Comparison of ENCODE assay signal across 17 mouse cellular contexts in the genomic region with DNA sequence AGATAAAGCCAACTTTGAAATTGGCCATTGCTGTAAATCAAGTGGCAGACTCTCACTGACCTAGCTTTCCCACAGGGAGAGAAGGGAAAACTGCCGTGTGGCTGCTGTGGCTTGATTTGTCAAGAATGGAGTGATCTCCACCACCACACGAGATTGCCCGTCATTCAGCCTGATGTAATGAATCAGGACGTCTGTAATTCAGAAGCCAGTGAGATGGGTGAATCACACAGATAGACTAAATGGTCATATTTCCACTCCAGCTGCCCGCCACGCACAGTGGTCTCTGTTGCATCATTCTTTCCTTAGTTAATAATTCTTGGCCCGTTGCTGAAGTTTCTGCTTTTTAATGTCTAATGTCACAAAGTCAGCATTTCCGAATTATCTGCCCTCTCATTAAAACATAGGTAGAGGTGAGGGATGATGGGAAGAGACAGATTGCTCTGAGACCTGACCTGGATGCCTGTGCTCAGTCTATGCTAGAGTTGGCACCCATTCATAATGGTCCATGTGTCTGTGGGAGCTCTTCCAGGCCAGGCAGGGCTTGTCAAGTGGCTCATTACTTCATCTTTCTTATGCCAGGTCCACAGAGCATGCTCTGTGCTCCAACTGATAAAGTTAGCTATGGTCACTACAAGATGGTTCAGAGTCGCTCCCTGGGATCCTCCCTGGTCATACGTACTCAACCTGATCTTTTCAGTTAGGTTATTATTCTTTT. TPM values are rescaled to one million over a fixed set of nuclear protein-coding genes. Genes with fewer than 3 reads are reported as not detected.
DNase-seq lines count a peak whose midpoint lies in the region; ATAC-seq and TF ChIP-seq lines count a peak whose summit lies in the region.
"Had no signal": no experiment of that assay in that cellular context is flagged by ENCODE, and none has a peak within 500 bp of the region (broad histone marks: within the 10 kb centered on the region; RNA-seq: fewer than 3 reads in every experiment).

No protein-coding gene starts in this region.

- peaks cover 12% of the 10 kb centered on the region for H3K4me1 ChIP-seq in heart, adult 2 months (ENCODE audit: control insufficient read depth, insufficient read depth, low read length)
- H3K4me1 ChIP-seq in heart, postnatal 0 days (ENCODE audit: control insufficient read depth, insufficient read depth), result peaks cover 45% of the 10 kb centered on the region
- no peaks in the 10 kb centered on the region; the same call in 1 of the 2 replicates for H3K4me1 ChIP-seq in intestine, embryonic 15.5 days (replicated peaks)
- no peaks in the 10 kb centered on the region for H3K4me1 ChIP-seq in midbrain, embryonic 16.5 days (ENCODE audit: control insufficient read depth, insufficient read depth, low read length)
- H3K4me1 ChIP-seq: liver, embryonic 12.5 days had no signal

- TF ChIP-seq EP300 in heart, adult 2 months (IDR thresholded peaks at IDR 0.05; ENCODE audit: insufficient read depth, low read depth, low read length), result peak; percentile 56; the same call in 1 of the 2 replicates
- no peak for TF ChIP-seq EP300 in heart, postnatal 0 days (IDR thresholded peaks at IDR 0.05; ENCODE audit: low read depth)

- H3K9me3 ChIP-seq in heart, postnatal 0 days (replicated peaks; ENCODE audit: control insufficient read depth, low read length), result no peaks in the 10 kb centered on the region
- H3K9me3 ChIP-seq in intestine, embryonic 15.5 days, result no peaks in the 10 kb centered on the region
- no peaks in the 10 kb centered on the region for H3K9me3 ChIP-seq in midbrain, embryonic 16.5 days (replicated peaks; ENCODE audit: control insufficient read depth, low read length, poor library complexity, severe bottlenecking)
- H3K9me3 ChIP-seq: liver, embryonic 12.5 days; stomach, embryonic 15.5 days had no signal

- no peak overlapping the region for H3K9ac ChIP-seq in heart, adult 2 months (ENCODE audit: low read depth, low read length)
- H3K9ac ChIP-seq in heart, postnatal 0 days (replicated peaks; ENCODE audit: low read depth, low read length), result no peak overlapping the region
- no peak overlapping the region for H3K9ac ChIP-seq in intestine, embryonic 15.5 days
- no peak overlapping the region for H3K9ac ChIP-seq in midbrain, embryonic 16.5 days (ENCODE audit: low read depth, low read length)
- H3K9ac ChIP-seq: hindbrain, embryonic 14.5 days; liver, embryonic 12.5 days; stomach, embryonic 15.5 days had no signal

- intact Hi-C loops in heart, adult 2 months (cut with DNase I), result no loop called here
- intact Hi-C loops in heart, postnatal 36 days (cut with DNase I), result no loop called here

- no peak overlapping the region for H3K4me2 ChIP-seq in heart, postnatal 0 days (ENCODE audit: low read depth, low read length)
- H3K4me2 ChIP-seq in intestine, embryonic 15.5 days (replicated peaks), result no peak overlapping the region
- H3K4me2 ChIP-seq in midbrain, embryonic 16.5 days (ENCODE audit: low read length), result no peak overlapping the region
- H3K4me2 ChIP-seq: hindbrain, embryonic 14.5 days; liver, embryonic 12.5 days; stomach, embryonic 15.5 days had no signal

- peak in 1 of 2 experiments; percentile 31 for DNase-seq in heart, adult 2 months
- no peak for DNase-seq in heart, postnatal 36 days
- DNase-seq in brain, adult 2 months (ENCODE audit: low read depth, low spot score), result peak; percentile 87
- DNase-seq in cerebellum, postnatal 14 days, result peak; percentile 70 to 72
- DNase-seq in heart, postnatal 0 days (ENCODE audit: low spot score), result peak; percentile 38
- DNase-seq in thymus, postnatal 14 days, result no peak
- DNase-seq: gastrocnemius, postnatal 14 days; kidney, adult 9 months; right cerebral cortex, postnatal 4 days had no signal

- H3K27ac ChIP-seq in heart, adult 2 months, result peak overlapping the region; percentile 33; the same call in 1 of the 2 replicates
- H3K27ac ChIP-seq in heart, postnatal 0 days (ENCODE audit: low read depth), result peak overlapping the region; percentile 52
- H3K27ac ChIP-seq in intestine, embryonic 15.5 days, result no peak overlapping the region
- H3K27ac ChIP-seq in midbrain, embryonic 16.5 days (ENCODE audit: low read length), result no peak overlapping the region
- H3K27ac ChIP-seq: hindbrain, embryonic 14.5 days; liver, embryonic 12.5 days; stomach, embryonic 15.5 days had no signal

- no peaks in the 10 kb centered on the region for H3K79me2 ChIP-seq in heart, adult 2 months (replicated peaks; ENCODE audit: control insufficient read depth, insufficient read depth, low read length)

- no peak for TF ChIP-seq POLR2A in heart, adult 2 months (IDR thresholded peaks at IDR 0.05; ENCODE audit: insufficient read depth, low read depth, low read length)

- 53% methylated on average over 10 of the region's 10 CpGs for WGBS in heart, adult 2 months
- 51% methylated on average over 10 of the region's 10 CpGs for WGBS in heart, postnatal 0 days
- WGBS in intestine, embryonic 15.5 days, result 79% methylated on average over 10 of the region's 10 CpGs
- WGBS in midbrain, embryonic 16.5 days, result 88% methylated on average over 10 of the region's 10 CpGs

- H3K4me3 ChIP-seq in heart, adult 2 months, result no peak overlapping the region
- no peak overlapping the region for H3K4me3 ChIP-seq in heart, postnatal 0 days (ENCODE audit: low read depth, low read length)
- no peak overlapping the region for H3K4me3 ChIP-seq in intestine, embryonic 15.5 days (replicated peaks)
- no peak overlapping the region for H3K4me3 ChIP-seq in midbrain, embryonic 16.5 days (ENCODE audit: low read depth, low read length)
- H3K4me3 ChIP-seq: liver, embryonic 12.5 days; stomach, embryonic 15.5 days had no signal

- peak; percentile 60 for ATAC-seq in heart, postnatal 0 days (ENCODE audit: insufficient read depth, low read depth)
- ATAC-seq in intestine, embryonic 15.5 days, result no peak
- ATAC-seq in midbrain, embryonic 16.5 days, result no peak
- ATAC-seq: forebrain, embryonic 14.5 days; liver, embryonic 12.5 days had no signal

- peaks cover 2% of the 10 kb centered on the region; the same call in 1 of the 2 replicates for H3K36me3 ChIP-seq in heart, adult 2 months (ENCODE audit: control insufficient read depth, insufficient read depth, low read length)
- no peaks in the 10 kb centered on the region for H3K36me3 ChIP-seq in heart, postnatal 0 days (replicated peaks; ENCODE audit: control insufficient read depth, insufficient read depth, low read length)
- no peaks in the 10 kb centered on the region for H3K36me3 ChIP-seq in intestine, embryonic 15.5 days
- no peaks in the 10 kb centered on the region for H3K36me3 ChIP-seq in midbrain, embryonic 16.5 days (ENCODE audit: control insufficient read depth, insufficient read depth, low read length)
- H3K36me3 ChIP-seq: liver, embryonic 12.5 days; stomach, embryonic 15.5 days had no signal

- no peak for TF ChIP-seq CTCF in heart, adult 2 months (IDR thresholded peaks at IDR 0.05)
- TF ChIP-seq CTCF in heart, postnatal 0 days (IDR thresholded peaks at IDR 0.05; ENCODE audit: low read depth), result no peak

- H3K27me3 ChIP-seq in heart, adult 2 months (ENCODE audit: control insufficient read depth, insufficient read depth, low read length), result no peaks in the 10 kb centered on the region
- no peaks in the 10 kb centered on the region for H3K27me3 ChIP-seq in heart, postnatal 0 days (ENCODE audit: control insufficient read depth, insufficient read depth, low read length)
- H3K27me3 ChIP-seq in intestine, embryonic 15.5 days (replicated peaks), result no peaks in the 10 kb centered on the region
- H3K27me3 ChIP-seq in midbrain, embryonic 16.5 days (ENCODE audit: control insufficient read depth, insufficient read depth, low read depth, low read length), result no peaks in the 10 kb centered on the region
- H3K27me3 ChIP-seq: liver, embryonic 12.5 days; stomach, embryonic 15.5 days had no signal

RNA-seq across cellular contexts. Expression of a gene that starts 34.1 kb away (rescaled TPM):
- total RNA-seq in heart, adult 2 months (2021), result 10 to 100 TPM; 33.7 to 35.2 TPM
- 3.3 and 7.6 TPM in 2 replicates for polyA plus RNA-seq in heart, adult 2 months (2012; rRNA removed)
- total RNA-seq in heart, postnatal 36 days (2021), result 10 to 100 TPM; 33.1 to 33.7 TPM
- total RNA-seq in heart, postnatal 0 days (2014; rRNA removed; ENCODE audit: low replicate concordance), result 21.1 and 26.8 TPM in 2 replicates
- polyA plus RNA-seq in heart, postnatal 0 days (2015; fragmentation: Nextera tagmentation; extraction: Ambion mirVana), result 33.8 and 43.7 TPM in 2 replicates
- polyA plus RNA-seq in intestine, embryonic 15.5 days (2015; fragmentation: Nextera tagmentation; extraction: Ambion mirVana), result 22.8 and 25.9 TPM in 2 replicates
- polyA plus RNA-seq in midbrain, embryonic 16.5 days (2015; fragmentation: Nextera tagmentation; extraction: Ambion mirVana), result 11.2 and 12.7 TPM in 2 replicates
- total RNA-seq: megakaryocyte-erythroid progenitor cell, adult 5-6 weeks; MEL had no signal

Comparison
In these comparisons a context has a peak if more than half of its experiments do, and no peak if none do; other contexts are left out.
1. DNase-seq: peak in brain, adult 2 months (single experiment), cerebellum, postnatal 14 days (2 of 2) and heart, postnatal 0 days (single experiment); none in heart, postnatal 36 days (0 of 2) and thymus, postnatal 14 days (single experiment).
2. H3K27ac ChIP-seq: peak in heart, adult 2 months (single experiment) and heart, postnatal 0 days (single experiment); none in intestine, embryonic 15.5 days (single experiment) and midbrain, embryonic 16.5 days (single experiment).